Mouse (Mus musculus): Measurements from ENCODE around the gene Gm10401.

- TF ChIP-seq HCFC1 (IDR thresholded peaks at IDR 0.05; ENCODE audit: borderline replicate concordance, insufficient read depth, low read length) (no peak), ZNF384 (IDR thresholded peaks at IDR 0.05; ENCODE audit: low read depth, low read length) (no peak)
These were observed 7.1 kb downstream of the Gm10401 start for GRCm38 (mm10) chr5:115091015-115091414.

Data from ES-E14 (cell line).